Mouse (Mus musculus) ES-CJ7 (cell line): ENCODE measurements around the gene Phf13.

Experiments used
- DNase-seq: peaks from one replicate; pipeline ENCODE4 v3.0.0; 2011; ENCODE audit warnings: low read depth, low spot score

The Phf13 gene

GRCm38 (mm10) chr4:151996173-151996950 lies at the start of gene Phf13:
Gene Phf13, minus strand, starts transcription at chr4:151996258.
- peak; percentile 100 for DNase-seq

GRCm38 (mm10) chr4:152044609-152045008 lies 48.6 kb upstream of the Phf13 start:
- no peak for DNase-seq

- DNase-seq = peak; percentile 59
Measured at GRCm38 (mm10) chr4:152043171-152043570, 47.1 kb upstream of the Phf13 start.

- DNase-seq = no peak
Measured at GRCm38 (mm10) chr4:152041924-152042641, 46.0 kb upstream of the Phf13 start.

GRCm38 (mm10) chr4:152039831-152040310 lies 43.8 kb upstream of the Phf13 start:
- DNase-seq = no peak

- peak; percentile 92 for DNase-seq
Measured at GRCm38 (mm10) chr4:152038985-152039830, 43.1 kb upstream of the Phf13 start, which contains the start of gene Nol9. Gene Nol9, plus strand, starts transcription at chr4:152039321.

GRCm38 (mm10) chr4:152038225-152038984 lies 42.3 kb upstream of the Phf13 start, which contains the start of gene Tas1r1:
Gene Tas1r1, minus strand, starts transcription at chr4:152038568.
- no peak for DNase-seq

GRCm38 (mm10) chr4:152036464-152036863 lies 40.4 kb upstream of the Phf13 start:
- DNase-seq = peak; percentile 69

GRCm38 (mm10) chr4:152032922-152033321 lies 36.9 kb upstream of the Phf13 start:
- DNase-seq = no peak

GRCm38 (mm10) chr4:152029997-152030396 lies 33.9 kb upstream of the Phf13 start:
- no peak for DNase-seq

GRCm38 (mm10) chr4:152029087-152029486 lies 33.0 kb upstream of the Phf13 start:
- no peak for DNase-seq

GRCm38 (mm10) chr4:152028456-152028855 lies 32.4 kb upstream of the Phf13 start:
- no peak for DNase-seq

- peak; percentile 92 for DNase-seq
Measured at GRCm38 (mm10) chr4:152027524-152027923, 31.5 kb upstream of the Phf13 start, which contains the start of gene Zbtb48. Gene Zbtb48, minus strand, starts transcription at chr4:152027671.

- peak; percentile 48 for DNase-seq
Measured at GRCm38 (mm10) chr4:152026751-152027508, 30.9 kb upstream of the Phf13 start.

- DNase-seq = no peak
Measured at GRCm38 (mm10) chr4:152024525-152024924, 28.5 kb upstream of the Phf13 start.

- no peak for DNase-seq
Measured at GRCm38 (mm10) chr4:152022506-152022905, 26.4 kb upstream of the Phf13 start.

- no peak for DNase-seq
Measured at GRCm38 (mm10) chr4:152021568-152022097, 25.6 kb upstream of the Phf13 start.

- DNase-seq = no peak
Measured at GRCm38 (mm10) chr4:152020024-152020423, 24.0 kb upstream of the Phf13 start.

- DNase-seq = no peak
Measured at GRCm38 (mm10) chr4:152019073-152019472, 23.0 kb upstream of the Phf13 start.
